Mouse (Mus musculus) cerebellum, postnatal 25 days (tissue): ENCODE data around the gene Trim44.

ENCODE experiments used
- DNase-seq, 2 experiments: peaks; one replicate each; pipeline ENCODE4 v3.0.0; 2021; ENCODE audit warnings: mixed read lengths in 2 of 2

The Trim44 gene

DNA sequence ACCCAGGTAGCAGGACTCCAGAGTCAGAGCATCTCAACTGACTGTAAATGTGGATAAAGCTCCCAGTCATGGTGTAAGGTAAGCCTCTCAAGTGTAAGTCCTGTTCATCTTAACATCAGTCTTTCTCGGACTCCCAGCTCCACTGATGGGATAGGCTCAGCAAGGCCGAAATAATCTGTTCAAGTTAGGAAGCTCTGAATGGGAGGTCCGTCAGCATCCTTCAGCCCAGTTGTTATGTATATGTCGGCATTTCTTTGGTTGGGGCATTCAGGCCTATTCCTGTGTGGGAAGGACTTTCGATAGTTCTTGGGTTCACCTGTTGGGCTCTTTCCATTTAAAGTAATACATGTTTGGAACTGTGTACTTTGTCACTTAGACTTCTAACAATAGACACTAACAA, 3.6 kb downstream of the Trim44 start:
- no peak for DNase-seq

DNA sequence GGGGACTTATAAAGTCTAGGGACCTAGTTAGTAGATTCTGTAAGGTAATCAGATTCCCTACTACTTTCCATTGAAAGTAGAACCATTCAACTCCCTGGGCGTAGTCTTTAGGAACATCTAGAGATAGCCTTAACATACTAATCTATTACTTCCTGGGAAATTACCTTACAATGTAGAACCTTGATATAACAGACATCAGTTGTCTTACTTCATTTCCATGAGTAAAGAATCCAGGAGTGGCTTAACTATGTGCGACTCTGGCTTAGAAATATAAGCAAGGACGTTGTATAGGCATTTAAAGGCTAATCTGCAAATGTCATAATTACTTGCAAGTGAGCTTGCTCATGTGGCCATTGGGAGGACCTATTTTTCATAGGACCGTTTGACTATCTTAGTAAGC, 4.3 kb downstream of the Trim44 start:
- no peak for DNase-seq

DNA sequence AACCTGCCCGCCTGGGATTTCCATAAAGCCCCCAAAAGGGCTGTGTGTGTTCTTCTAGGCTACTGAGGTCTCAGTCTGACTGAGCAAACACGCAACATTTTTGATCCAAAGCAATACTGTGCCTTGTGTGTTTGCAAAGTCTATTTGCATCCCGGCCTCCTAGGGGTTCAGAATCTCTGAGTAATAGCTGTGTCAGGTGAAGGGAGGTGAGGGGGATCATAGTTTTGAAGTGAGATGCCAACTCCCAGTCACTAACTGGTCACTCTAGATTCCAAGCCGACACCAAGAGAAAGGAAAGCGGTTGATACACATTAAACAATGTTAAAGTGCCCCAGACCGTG, 6.3 kb downstream of the Trim44 start:
- no peak for DNase-seq

DNA sequence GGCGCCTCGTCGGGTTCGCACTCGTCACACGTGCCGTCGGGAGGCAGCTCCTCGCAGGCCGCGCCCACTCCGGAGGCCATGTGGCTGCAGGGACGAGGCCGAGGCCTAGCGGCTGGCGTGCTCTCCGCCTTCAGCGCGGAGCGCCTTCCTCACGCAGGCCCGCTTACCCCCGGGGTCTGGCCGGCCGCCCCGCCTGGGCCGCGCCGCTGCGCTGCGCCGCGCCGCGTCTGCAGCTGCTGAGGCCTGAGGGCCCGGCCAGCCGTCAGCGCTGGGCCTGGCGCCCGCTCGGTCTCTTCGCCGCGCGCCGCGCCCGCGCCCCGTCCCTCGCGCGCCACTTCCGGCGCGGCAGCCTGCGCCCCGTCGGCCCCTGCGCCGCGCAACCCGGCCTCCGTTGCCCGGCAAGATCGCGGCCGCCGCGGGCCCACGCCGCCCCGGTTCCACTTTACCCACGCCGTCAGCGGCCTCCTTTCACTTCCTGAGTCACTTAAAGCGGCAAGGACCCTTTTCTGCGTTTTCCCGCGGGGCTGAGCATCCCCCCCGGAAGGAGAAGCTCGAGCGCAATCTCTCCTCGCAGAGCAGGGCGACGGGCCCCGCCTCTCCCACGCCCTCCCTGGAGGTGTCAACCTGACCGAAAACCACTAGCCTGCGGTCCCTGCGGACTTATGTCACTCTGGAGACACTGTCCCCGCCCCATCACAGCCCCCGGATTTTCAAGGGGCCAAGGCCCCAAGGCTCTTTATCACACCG, 6.8 kb downstream of the Trim44 start:
- peak; percentile 90 to 91 for DNase-seq

DNA sequence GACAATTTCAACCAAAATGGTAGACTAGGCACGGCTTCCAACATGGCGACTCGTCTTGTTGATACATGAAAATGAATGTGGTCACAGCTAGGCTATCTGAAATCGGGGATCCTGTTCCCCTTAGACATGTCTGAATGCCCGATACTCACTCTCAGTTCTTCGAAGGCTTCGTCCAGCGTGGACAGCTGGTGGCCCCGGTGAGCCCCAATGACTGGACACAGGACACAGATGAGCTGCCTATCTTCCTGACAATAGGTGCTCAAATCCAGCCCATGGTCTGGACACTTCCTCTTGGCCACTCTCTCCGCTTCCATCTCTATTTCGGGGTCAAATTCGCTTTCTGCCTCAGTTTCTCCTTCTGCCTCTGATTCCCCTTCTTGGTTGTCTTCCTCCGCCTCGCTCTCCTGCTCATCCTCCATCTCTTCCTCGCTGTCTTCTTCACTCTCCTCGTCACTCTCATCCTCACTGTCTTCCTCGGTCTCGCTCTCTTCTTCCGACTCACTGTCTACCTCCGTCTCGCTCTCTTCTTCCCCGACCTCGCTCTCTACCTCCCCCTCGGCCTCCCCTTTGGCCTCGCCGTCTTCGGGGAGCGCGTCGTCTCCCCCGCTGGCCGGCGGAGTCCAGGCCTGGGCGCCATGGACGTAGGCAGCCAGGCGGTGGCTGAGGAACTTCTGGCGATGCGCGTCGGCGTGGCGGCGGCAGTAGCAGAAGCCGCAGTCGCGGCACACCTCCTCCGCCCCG, 7.6 kb downstream of the Trim44 start:
- DNase-seq = peak in 1 of 2 experiments; percentile 25

DNA sequence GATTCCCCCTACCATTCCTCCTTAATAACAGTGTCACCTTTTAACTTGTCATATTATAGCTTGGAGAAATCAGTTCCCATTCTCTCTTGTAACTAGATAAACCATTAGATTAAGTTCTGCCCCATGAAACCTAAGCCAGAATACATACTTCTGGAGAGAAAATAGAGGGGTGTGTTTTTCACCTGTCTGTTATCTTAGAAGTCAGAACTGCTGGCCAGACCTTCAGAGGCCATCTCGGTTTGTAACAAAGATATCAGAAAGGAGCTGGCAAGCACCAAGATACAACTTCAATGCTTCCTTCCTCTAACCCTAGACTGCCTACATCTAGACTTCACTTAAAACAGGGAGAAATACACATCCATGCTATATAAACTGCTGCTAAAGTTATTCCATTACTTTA, 11.1 kb downstream of the Trim44 start:
- DNase-seq = no peak

DNA sequence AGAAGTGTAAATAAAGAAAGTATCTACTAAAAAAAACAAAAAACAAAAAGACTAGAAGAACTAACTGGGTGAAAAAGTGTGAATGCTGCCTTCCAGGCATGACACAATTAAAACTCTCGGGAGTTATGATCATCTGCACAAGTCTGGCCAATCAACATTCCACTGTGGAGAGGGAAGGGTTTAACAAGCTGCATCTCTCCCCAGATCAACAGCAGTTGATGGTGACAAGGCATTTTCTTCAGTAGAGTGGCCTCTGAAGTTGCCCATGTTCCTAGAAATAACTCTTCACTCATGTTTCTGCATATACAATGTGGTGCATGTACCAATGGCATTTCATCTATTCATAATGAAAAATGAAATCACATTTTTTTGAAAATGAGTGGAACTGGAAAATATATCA, 14.2 kb downstream of the Trim44 start:
- no peak for DNase-seq

DNA sequence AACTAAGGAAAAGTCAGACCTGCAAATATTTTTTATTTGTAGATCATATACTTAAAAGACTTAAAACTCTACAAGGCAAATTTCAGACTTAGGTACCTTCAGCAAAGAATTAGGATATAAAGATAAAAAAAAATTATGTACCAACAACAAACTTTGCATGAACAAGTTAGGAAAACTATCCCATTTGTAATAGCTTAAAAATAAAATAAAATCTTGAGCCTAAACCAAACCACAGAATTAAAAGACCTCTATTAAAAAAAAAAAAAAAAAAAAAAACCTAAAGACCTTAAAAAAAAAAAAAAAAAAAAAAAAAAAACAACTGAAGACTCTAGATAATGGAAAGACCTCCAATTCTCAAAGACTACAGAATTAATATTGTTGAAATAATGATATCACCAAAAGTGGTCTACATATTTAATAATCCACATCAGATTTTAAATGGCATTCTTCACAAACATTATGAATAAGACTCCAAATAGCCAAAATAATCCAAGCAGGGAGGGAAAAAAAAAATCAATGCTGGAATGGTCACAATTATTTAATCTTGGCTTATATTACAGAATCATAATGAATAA, 22.2 kb downstream of the Trim44 start:
- no peak for DNase-seq

DNA sequence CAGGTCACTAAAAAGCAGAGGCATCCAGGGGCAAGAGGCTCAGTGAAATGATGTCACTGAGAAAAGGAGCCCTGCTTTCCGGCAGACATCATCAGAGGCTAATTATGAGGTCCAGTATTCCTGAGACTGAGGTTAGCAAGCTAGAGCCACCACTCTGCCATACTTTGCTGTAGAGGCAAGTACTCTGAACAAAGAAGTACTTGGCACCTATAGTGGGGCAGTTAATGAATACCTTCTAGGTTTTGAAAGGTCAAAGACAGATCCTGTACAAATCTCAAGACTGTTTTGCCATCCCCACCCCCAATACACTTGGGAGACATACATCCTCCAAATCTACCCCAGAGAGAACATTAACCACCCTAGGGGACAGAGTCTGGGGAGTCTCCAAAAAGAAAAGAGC, 23.1 kb downstream of the Trim44 start:
- no peak for DNase-seq

DNA sequence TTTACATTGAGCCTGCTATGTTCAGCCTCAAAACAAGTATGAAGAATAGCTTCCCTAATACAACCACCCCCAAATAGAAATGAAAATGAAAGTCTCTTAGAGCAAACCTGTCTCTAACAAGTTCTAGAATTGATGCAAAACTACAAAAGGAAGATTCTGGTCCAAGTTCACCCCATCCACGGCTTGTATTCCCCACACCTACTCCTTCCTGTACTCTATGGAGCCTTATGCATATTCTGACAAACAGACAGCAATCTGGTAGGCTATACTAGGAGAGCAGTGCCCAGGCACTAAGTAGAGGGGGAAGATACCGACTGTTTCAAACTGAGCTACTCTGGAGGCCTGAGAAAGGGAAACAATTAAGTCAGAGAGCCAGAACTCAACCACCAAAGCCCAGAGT, 23.6 kb downstream of the Trim44 start:
- no peak for DNase-seq

DNA sequence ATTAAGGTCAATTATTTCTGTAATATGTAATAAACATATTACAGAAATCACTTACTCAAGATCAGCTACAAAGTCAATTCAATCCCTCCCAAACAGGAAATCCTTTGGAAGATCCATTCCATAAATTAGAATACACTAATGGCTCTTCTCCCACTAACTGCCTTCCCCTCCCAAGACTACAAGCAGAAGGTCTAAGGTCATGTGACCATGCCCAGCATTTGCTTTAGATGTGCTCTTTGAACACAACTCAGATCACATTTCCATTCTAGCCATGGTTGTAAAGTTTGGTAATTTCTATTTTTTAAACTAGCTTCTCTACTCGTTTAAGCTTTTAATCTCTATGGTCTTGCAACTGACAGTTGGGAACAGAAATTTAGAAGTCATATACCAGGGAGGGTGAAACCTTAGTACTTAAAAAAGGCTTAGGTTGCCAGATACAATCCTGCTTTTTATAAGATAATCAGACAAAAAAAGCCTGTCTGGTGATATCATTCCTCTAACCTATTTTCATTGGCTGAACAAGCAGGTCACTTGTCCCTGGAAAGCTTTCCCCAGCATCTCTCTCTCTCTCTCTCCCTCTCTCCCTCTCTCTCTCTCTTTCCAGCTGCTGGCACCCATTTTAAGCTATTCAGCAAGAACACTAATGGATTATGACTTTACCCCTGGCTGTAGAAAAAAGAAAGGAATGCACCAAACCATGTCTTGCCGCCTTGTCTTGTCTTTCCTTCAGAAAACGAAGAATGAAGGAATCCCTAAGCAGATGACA, 24.4 kb downstream of the Trim44 start:
- no peak for DNase-seq

DNA sequence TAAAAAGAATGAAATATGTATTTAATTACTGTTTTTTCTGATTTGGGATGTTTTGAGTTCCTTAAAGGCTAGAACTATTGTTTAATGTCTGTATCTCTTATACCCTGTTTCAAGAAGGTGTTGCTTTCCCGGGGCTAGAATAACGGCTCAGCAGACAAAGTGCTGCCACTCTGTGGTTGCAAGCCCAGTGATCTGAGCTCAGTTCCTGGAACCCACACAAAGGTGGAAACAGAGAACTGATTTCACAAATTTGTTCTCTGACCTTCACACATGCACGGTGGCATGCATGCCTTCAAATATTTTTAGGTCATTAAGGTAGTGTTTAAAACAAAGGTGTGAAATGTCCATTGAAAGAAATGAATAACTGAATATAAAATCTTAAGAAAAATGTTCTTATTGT, 25.1 kb downstream of the Trim44 start:
- peak in 1 of 2 experiments; percentile 34 for DNase-seq

DNA sequence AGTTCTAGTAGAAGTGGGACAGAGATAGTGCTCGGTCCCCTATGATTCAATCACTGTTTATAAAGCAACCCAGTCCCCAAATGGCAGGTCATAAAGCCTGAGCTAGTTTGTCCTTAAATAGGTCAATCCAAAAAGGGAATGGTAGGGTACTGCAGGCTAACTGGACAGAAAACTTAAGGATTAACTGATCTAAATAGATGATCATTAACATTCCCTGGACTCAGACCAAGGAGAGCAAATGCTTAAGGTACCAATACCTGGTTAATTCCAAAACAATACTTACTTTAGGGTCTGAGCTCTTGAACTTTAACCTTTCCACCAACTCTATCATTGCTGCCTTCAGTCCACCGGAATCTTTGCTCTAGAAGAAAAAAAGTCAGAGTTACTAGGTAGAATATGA, 27.0 kb downstream of the Trim44 start:
- no peak for DNase-seq

DNA sequence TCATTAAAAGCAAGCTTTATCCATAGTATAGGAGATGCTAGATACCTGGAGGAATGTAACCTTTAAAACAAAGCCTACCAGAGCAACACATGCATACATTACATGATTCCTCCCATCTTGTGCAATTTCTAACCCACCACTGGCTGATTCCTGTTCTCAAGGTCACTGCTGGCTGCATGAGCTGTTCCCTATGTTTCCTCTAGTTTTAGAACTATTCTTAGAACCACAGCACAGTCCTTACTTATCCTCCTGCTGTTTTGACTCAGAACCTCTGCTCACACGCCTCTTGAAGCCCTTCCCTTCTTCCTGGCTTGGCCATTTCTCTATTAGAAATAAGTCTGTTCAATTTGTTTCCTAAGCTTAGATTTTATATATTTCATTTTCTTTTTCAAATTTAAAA, 28.7 kb downstream of the Trim44 start:
- DNase-seq = no peak

DNA sequence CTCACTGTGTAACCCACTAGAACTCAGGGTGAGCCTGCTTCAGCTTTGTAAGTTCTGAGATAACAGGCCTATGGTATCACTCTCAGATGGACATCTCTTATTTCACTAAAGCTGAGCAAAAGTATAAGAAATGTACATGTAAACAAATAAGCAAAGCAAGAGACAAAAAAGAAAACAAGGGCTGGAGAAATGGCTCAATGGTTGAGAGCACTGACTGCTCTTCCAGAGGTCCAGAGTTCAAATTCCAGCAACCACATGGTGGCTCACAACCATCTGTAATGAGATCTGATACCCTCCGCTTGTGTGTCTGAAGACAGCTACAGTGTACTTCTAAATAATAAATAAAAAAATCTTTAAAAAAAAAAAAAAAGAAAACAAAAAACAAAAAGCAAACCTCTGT, 29.2 kb downstream of the Trim44 start:
- no peak for DNase-seq

DNA sequence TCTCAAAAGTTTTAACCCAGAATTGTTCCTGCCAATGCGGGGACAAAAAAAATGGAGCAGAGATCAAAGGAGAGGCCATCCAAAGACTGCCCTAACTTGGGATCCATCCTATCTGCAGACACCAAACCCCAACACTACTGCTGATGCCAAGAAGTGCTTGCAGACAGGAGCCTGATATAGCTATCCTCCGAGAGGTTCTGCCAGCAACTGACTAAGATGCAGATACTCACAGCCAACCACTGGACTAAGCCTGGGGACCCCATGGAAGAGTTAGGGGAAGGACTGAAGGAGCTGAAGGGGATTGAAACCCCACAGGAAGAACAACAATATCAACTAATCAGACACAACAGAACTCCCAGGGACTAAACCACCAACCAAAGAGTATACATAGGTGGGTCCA, 30.3 kb downstream of the Trim44 start:
- DNase-seq = no peak

DNA sequence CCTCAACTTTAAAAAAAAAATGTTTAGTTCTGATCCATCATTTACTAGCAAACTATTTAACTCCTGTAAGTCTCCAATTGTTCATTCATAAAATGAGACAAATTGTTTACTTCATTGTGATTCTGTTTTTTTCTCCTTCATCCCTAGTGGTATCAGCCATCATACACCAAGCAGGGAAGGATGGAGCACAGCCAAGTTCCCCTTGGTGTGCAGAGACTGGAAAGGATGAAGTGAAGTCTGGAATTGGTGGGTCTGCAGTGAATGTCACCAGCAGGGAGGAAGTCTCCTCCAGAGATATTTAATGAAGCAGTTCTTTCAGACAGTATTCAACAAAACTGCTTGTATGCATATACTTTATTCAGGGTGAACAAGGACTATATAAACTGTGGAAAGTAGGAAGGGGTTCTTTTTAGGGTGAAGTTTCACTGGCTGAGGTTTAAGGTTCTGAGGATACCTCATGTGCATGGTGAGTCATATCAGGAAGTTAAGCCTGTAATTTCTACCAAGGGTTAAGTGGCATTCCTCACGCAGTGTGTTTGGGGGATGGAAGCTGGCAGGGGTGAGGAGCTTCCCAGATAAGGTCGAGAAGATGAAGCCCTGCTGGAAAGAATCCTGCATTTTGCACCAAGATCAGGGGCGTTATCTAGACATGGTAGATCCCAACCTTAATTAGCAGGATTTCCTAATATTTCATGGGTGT, 34.1 kb downstream of the Trim44 start:
- peak; percentile 48 to 77 for DNase-seq

DNA sequence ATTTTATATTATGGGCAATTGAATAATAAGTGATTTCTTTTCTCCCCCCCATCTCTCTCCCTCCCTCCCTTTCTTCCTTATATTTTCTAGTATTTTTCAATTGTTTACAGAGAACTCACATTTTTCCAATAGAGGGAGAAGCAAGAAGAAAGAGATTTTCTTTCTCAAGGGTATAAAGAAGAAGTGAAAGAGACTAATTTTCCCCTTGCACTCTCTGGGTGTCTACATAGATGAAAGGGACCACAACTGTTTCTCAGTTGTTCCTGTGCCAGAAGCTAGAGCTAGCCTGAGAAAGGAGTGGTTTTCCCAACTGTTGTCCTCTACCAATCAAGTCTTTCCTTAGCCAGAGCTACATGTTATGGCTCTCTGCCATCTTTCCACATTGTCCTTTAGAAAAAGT, 34.9 kb downstream of the Trim44 start:
- DNase-seq = no peak

DNA sequence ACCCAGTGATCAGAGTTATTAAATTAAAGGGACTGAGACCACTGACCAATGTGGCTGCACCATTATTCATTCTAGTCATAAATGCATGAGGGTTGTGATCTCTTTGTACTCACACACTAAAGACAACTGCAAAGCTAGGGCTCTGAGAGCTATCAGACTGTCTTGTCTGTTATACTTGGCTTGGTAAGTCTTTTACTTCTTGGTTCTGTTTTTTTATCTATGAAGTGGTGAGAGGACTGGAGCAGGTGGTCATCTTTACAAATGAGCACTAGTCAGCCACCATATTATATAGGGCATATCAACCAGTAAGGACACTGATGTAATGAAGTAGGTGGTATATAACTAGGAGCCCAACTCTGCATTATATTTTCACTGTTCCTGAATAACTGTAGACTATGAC, 36.3 kb downstream of the Trim44 start:
- DNase-seq = no peak

DNA sequence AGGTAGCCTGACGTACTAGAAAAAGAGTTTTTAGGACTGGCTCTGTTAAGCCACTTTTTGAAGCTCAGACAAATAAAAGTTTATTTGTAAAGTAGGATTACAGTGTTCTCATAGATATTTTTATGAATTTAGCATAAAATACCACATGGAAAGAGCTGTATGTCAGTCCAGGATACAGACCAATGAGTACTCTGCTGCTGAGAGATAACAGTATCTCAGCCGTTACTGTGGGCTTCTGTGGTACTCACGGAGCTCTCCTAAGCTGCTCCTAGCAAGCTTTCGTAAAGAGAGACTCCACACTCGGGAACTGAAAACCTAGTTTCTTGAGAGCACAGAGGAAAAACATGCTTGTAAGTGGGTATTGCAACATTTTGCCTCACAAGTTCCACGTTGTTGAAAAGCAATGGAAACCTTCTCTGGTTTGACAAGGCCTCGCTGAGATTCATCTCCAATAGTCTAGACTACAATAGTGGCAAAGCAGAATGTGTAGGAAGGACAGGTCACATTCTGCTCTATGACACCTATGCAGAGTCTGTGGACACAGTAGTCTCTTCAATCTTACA, 41.6 kb downstream of the Trim44 start:
- DNase-seq = no peak

DNA sequence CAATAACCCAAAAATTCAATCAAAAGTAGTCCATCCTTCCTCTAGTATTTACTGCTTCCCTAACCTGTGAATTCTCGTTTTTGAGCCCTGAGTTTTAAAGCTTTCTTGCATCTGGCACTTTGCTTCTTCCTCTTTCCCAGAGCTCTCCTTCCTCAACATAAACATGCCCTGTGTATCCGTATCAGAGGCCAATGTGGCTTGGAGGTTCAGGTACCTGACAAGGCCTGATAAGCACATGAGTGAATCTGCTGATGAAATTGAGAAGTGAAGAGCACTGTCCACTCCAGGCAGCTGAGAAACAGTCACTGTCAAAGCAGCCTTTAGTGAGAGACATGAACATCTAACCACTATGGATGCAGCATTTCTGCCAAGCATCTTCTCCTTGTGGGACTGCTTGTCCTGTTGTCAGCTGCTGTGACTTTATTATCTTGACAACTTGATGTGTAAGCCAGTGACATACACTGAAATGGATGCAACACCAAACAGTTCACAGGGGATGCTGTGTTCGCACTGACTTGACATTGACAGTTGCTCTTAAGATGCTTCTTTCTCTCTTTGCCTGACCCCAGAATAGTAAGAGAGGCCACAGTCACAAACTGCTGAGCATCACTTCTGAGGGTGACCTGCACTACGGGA, 42.9 kb downstream of the Trim44 start:
- no peak for DNase-seq

DNA sequence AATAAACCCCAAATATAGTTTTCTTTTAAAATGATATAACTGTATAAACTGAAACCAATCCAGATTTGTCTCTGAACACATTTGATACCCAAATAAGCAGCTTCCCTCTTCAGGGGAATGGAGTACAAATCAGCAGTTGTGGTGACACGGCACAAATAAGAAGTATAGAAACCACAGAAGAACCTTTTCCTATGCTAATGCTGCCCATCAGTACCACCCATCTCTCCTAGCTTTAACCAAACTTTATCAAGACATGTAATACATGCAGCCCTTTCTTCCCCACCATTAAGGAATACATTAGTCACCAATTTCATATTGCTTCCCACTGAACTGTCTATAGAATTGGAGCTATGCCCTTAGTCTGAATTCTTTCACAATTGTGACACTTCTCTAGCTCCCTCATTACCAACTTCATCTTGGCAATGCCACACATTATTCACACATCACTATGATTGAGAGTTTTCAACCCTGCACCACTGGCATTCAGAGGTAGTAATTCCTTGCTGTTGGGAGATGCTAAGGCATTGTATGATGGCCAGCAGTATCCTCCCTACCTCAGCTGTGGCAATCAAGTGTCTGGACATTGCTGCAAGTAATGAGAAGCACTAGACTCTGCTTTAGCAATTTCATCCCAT, 44.6 kb downstream of the Trim44 start:
- DNase-seq = no peak
